ENCODE assay signal across 24 mouse cellular contexts in genomic region chr2:129999296-129999695, GRCm38 (mm10). TPM values are rescaled to one million over a fixed set of nuclear protein-coding genes. Genes with fewer than 3 reads are reported as not detected.
DNase-seq lines count a peak whose midpoint lies in the region; ATAC-seq and TF ChIP-seq lines count a peak whose summit lies in the region.
"Had no signal": no experiment of that assay in that cellular context is flagged by ENCODE, and none has a peak within 500 bp of the region (broad histone marks: within the 10 kb centered on the region; RNA-seq: fewer than 3 reads in every experiment).

No protein-coding gene starts in this region.

- no peak overlapping the region for H3K4me3 ChIP-seq in forebrain, embryonic 14.5 days (ENCODE audit: low read depth, low read length)
- no peak overlapping the region for H3K4me3 ChIP-seq in forebrain, embryonic 12.5 days (replicated peaks)
- no peak overlapping the region for H3K4me3 ChIP-seq in forebrain, postnatal 0 days (ENCODE audit: low read depth, low read length)
- H3K4me3 ChIP-seq: embryonic facial prominence, embryonic 10.5 days; heart, embryonic 12.5 days; hindbrain, embryonic 10.5 days; midbrain, embryonic 12.5 days; neural tube, embryonic 15.5 days had no signal

- peak overlapping the region; percentile 74; the same call in 1 of the 2 replicates for H3K27ac ChIP-seq in forebrain, embryonic 14.5 days (ENCODE audit: low read depth, low read length)
- no peak overlapping the region for H3K27ac ChIP-seq in forebrain, embryonic 12.5 days
- peak overlapping the region; percentile 50; the same call in 1 of the 2 replicates for H3K27ac ChIP-seq in forebrain, postnatal 0 days (ENCODE audit: low read depth, low read length)
- H3K27ac ChIP-seq: embryonic facial prominence, embryonic 10.5 days; hindbrain, embryonic 10.5 days; hindbrain, postnatal 0 days; liver, embryonic 14.5 days; midbrain, embryonic 12.5 days had no signal

- 84% methylated on average over 4 of the region's 4 CpGs for WGBS in forebrain, embryonic 14.5 days
- 88% methylated on average over 4 of the region's 4 CpGs for WGBS in forebrain, embryonic 12.5 days
- 76% methylated on average over 4 of the region's 4 CpGs for WGBS in forebrain, postnatal 0 days

- H3K36me3 ChIP-seq in forebrain, embryonic 14.5 days (ENCODE audit: control insufficient read depth, insufficient read depth, low read length) = no peaks in the 10 kb centered on the region
- H3K36me3 ChIP-seq in forebrain, embryonic 12.5 days (replicated peaks) = no peaks in the 10 kb centered on the region
- H3K36me3 ChIP-seq in forebrain, postnatal 0 days (ENCODE audit: insufficient read depth) = no peaks in the 10 kb centered on the region
- H3K36me3 ChIP-seq: embryonic facial prominence, embryonic 10.5 days; heart, embryonic 12.5 days; hindbrain, embryonic 10.5 days; midbrain, embryonic 12.5 days; neural tube, embryonic 15.5 days had no signal

- no peak for DNase-seq in forebrain, embryonic 14.5 days (ENCODE audit: low spot score)
- DNase-seq in cerebellum, adult 11 months = peak; percentile 33
- peak; percentile 50 for DNase-seq in cerebellum, adult 9-11 months
- DNase-seq in forebrain, postnatal 0 days = no peak
- no peak for DNase-seq in spleen, adult 18-20 months
- no peak for DNase-seq in kidney, postnatal 36 days
- DNase-seq: adrenal gland, postnatal 36 days; gastrocnemius, postnatal 10 days; heart, adult 18-20 months; heart, postnatal 10 days; kidney, adult 9 months; kidney, postnatal 14 days; lung, embryonic 14.5 days had no signal

- no peaks in the 10 kb centered on the region for H3K27me3 ChIP-seq in forebrain, embryonic 14.5 days (replicated peaks; ENCODE audit: control insufficient read depth, insufficient read depth, low read length)
- no peaks in the 10 kb centered on the region for H3K27me3 ChIP-seq in forebrain, embryonic 12.5 days
- H3K27me3 ChIP-seq in forebrain, postnatal 0 days (ENCODE audit: insufficient read depth, low read length) = no peaks in the 10 kb centered on the region
- H3K27me3 ChIP-seq: heart, embryonic 12.5 days; midbrain, embryonic 12.5 days; neural tube, embryonic 15.5 days had no signal

- no peak for TF ChIP-seq CTCF in forebrain, postnatal 0 days (IDR thresholded peaks at IDR 0.05; ENCODE audit: low read depth)

- no peaks in the 10 kb centered on the region for H3K9me3 ChIP-seq in forebrain, embryonic 14.5 days (replicated peaks; ENCODE audit: control insufficient read depth, low read length)
- no peaks in the 10 kb centered on the region for H3K9me3 ChIP-seq in forebrain, embryonic 12.5 days
- no peaks in the 10 kb centered on the region for H3K9me3 ChIP-seq in forebrain, postnatal 0 days (ENCODE audit: low read length)
- H3K9me3 ChIP-seq: embryonic facial prominence, embryonic 10.5 days; heart, embryonic 12.5 days; hindbrain, embryonic 10.5 days; midbrain, embryonic 12.5 days; neural tube, embryonic 15.5 days had no signal

- no peak for ATAC-seq in forebrain, embryonic 14.5 days
- ATAC-seq in forebrain, embryonic 12.5 days (ENCODE audit: low FRiP score) = no peak
- ATAC-seq in forebrain, postnatal 0 days = no peak
- ATAC-seq: CD4-positive, CD25-positive, alpha-beta regulatory T cell, adult 4 months; hindbrain, postnatal 0 days; intestine, embryonic 16.5 days had no signal

- H3K9ac ChIP-seq in forebrain, embryonic 14.5 days (ENCODE audit: low read length) = no peak overlapping the region
- H3K9ac ChIP-seq in forebrain, embryonic 12.5 days = no peak overlapping the region
- H3K9ac ChIP-seq in forebrain, postnatal 0 days = no peak overlapping the region
- H3K9ac ChIP-seq: heart, embryonic 12.5 days; liver, embryonic 14.5 days; lung, embryonic 14.5 days; midbrain, embryonic 12.5 days; neural tube, embryonic 15.5 days had no signal

- H3K4me1 ChIP-seq in forebrain, embryonic 14.5 days (ENCODE audit: control insufficient read depth, insufficient read depth, low read length) = no peaks in the 10 kb centered on the region
- H3K4me1 ChIP-seq in forebrain, embryonic 12.5 days = no peaks in the 10 kb centered on the region
- no peaks in the 10 kb centered on the region for H3K4me1 ChIP-seq in forebrain, postnatal 0 days (ENCODE audit: insufficient read depth)
- H3K4me1 ChIP-seq: embryonic facial prominence, embryonic 10.5 days; midbrain, embryonic 12.5 days had no signal

- no peak overlapping the region for H3K4me2 ChIP-seq in forebrain, embryonic 14.5 days (ENCODE audit: low read length)
- no peak overlapping the region for H3K4me2 ChIP-seq in forebrain, embryonic 12.5 days
- no peak overlapping the region for H3K4me2 ChIP-seq in forebrain, postnatal 0 days (ENCODE audit: low read depth)
- H3K4me2 ChIP-seq: heart, embryonic 12.5 days; lung, embryonic 14.5 days; midbrain, embryonic 12.5 days; neural tube, embryonic 15.5 days had no signal

RNA-seq across cellular contexts. Expression of gene Tgm3, which starts 12.9 kb away (rescaled TPM):
- not detected in 2 replicates for polyA plus RNA-seq in forebrain, embryonic 14.5 days (2014; fragmentation: Nextera tagmentation; extraction: Ambion mirVana)
- polyA plus RNA-seq in forebrain, embryonic 12.5 days (2016; fragmentation: Nextera tagmentation; extraction: Ambion mirVana) = not detected in 2 replicates
- total RNA-seq in forebrain, postnatal 0 days (2014; rRNA removed) = 0.48 and 0.77 TPM in 2 replicates
- 0.12 and 0.16 TPM in 2 replicates for polyA plus RNA-seq in forebrain, postnatal 0 days (2015; fragmentation: Nextera tagmentation; extraction: Ambion mirVana)
- total RNA-seq: hindbrain, postnatal 0 days had no signal
- polyA plus RNA-seq: CD4-positive, CD25-positive, alpha-beta regulatory T cell, adult 4 months; embryonic facial prominence, embryonic 10.5 days; hindbrain, embryonic 10.5 days; neural tube, embryonic 15.5 days; small intestine, adult 2 months had no signal

Comparison
In these comparisons a context has a peak if more than half of its experiments do, and no peak if none do; other contexts are left out.
1. DNase-seq: peak in cerebellum, adult 11 months (single experiment) and cerebellum, adult 9-11 months (single experiment); none in forebrain, embryonic 14.5 days (single experiment), forebrain, postnatal 0 days (single experiment), spleen, adult 18-20 months (0 of 2) and kidney, postnatal 36 days (0 of 2).